In the genomic region with DNA sequence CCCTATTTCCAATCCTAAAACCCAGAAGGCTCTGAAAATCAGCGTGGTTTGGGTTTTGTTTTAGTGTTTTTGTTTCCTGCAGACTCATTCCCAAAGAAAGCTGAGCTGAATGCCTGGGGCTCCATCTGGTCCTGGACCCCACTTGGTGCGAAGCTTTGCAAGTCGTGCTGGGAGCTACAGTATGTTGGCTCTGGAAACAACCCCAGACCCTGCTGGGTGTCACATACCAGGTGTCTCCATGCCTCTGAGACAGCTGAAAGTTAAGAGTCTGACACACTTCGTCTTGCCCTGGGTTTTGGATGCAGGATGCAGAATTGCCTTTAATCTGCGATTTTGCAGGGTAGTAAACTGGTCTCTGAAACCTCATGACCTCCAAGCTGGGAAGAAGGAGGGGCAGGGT, we compare ENCODE assay signal across 16 mouse cellular contexts. TPM values are rescaled to one million over a fixed set of nuclear protein-coding genes. Genes with fewer than 3 reads are reported as not detected.
DNase-seq lines count a peak whose midpoint lies in the region; ATAC-seq and TF ChIP-seq lines count a peak whose summit lies in the region.
"Had no signal": no experiment of that assay in that cellular context is flagged by ENCODE, and none has a peak within 500 bp of the region (broad histone marks: within the 10 kb centered on the region; RNA-seq: fewer than 3 reads in every experiment).

No protein-coding gene starts in this region.

- H3K4me3 ChIP-seq in midbrain, embryonic 14.5 days (replicated peaks; ENCODE audit: low read depth, low read length): no peak overlapping the region
- no peak overlapping the region for H3K4me3 ChIP-seq in midbrain, embryonic 13.5 days (replicated peaks)
- H3K4me3 ChIP-seq in forebrain, embryonic 12.5 days (replicated peaks): no peak overlapping the region
- no peak overlapping the region for H3K4me3 ChIP-seq in limb, embryonic 12.5 days (replicated peaks)
- H3K4me3 ChIP-seq in left cerebral cortex, adult 2 months: no peak overlapping the region
- H3K4me3 ChIP-seq: embryonic facial prominence, embryonic 15.5 days; megakaryocyte, embryonic 14.5 days; myocyte; stomach, embryonic 15.5 days had no signal

- H3K9ac ChIP-seq in midbrain, embryonic 14.5 days (replicated peaks; ENCODE audit: low read length): no peak overlapping the region
- no peak overlapping the region for H3K9ac ChIP-seq in midbrain, embryonic 13.5 days (replicated peaks)
- no peak overlapping the region for H3K9ac ChIP-seq in forebrain, embryonic 12.5 days
- no peak overlapping the region for H3K9ac ChIP-seq in limb, embryonic 12.5 days (replicated peaks)
- H3K9ac ChIP-seq: embryonic facial prominence, embryonic 15.5 days; stomach, embryonic 15.5 days had no signal

- intact Hi-C loops in left cerebral cortex, adult 2 months (cut with DNase I): no loop called here

- no peaks in the 10 kb centered on the region for H3K27me3 ChIP-seq in midbrain, embryonic 14.5 days (ENCODE audit: control insufficient read depth, insufficient read depth, low read length)
- no peaks in the 10 kb centered on the region for H3K27me3 ChIP-seq in midbrain, embryonic 13.5 days
- peaks cover 12% of the 10 kb centered on the region; the same call in 1 of the 2 replicates for H3K27me3 ChIP-seq in forebrain, embryonic 12.5 days
- no peaks in the 10 kb centered on the region for H3K27me3 ChIP-seq in limb, embryonic 12.5 days
- H3K27me3 ChIP-seq: embryonic facial prominence, embryonic 15.5 days; stomach, embryonic 15.5 days had no signal

- 42% methylated on average over 5 of the region's 5 CpGs for WGBS in midbrain, embryonic 14.5 days
- 43% methylated on average over 5 of the region's 5 CpGs for WGBS in midbrain, embryonic 13.5 days
- WGBS in forebrain, embryonic 12.5 days: 42% methylated on average over 5 of the region's 5 CpGs
- 12% methylated on average over 5 of the region's 5 CpGs for WGBS in limb, embryonic 12.5 days

- no peak for DNase-seq in midbrain, embryonic 14.5 days
- peak; percentile 73 for DNase-seq in cerebellum, adult 8-10 months
- DNase-seq in urinary bladder, postnatal 10 days (ENCODE audit: low spot score): no peak
- no peak for DNase-seq in heart, adult 18-20 months
- no peak for DNase-seq in left cerebral cortex, adult 2 months (ENCODE audit: extremely low spot score in 1 of 2, low spot score in 2 of 2)
- DNase-seq: heart, postnatal 36 days; layer of hippocampus, adult 9-11 months; lung, adult 2 months had no signal

- H3K9me3 ChIP-seq in midbrain, embryonic 14.5 days (ENCODE audit: control insufficient read depth, low read length): no peaks in the 10 kb centered on the region
- no peaks in the 10 kb centered on the region for H3K9me3 ChIP-seq in midbrain, embryonic 13.5 days
- H3K9me3 ChIP-seq in forebrain, embryonic 12.5 days: no peaks in the 10 kb centered on the region
- H3K9me3 ChIP-seq in limb, embryonic 12.5 days: no peaks in the 10 kb centered on the region
- H3K9me3 ChIP-seq: embryonic facial prominence, embryonic 15.5 days; stomach, embryonic 15.5 days had no signal

- H3K4me1 ChIP-seq in midbrain, embryonic 14.5 days (ENCODE audit: control insufficient read depth, insufficient read depth, low read length): 0 out of 2 replicates have a peak, but pooled peaks cover 8% of the 10 kb centered on the region
- peaks cover 22% of the 10 kb centered on the region for H3K4me1 ChIP-seq in midbrain, embryonic 13.5 days (replicated peaks)
- H3K4me1 ChIP-seq in forebrain, embryonic 12.5 days: peaks cover 12% of the 10 kb centered on the region
- H3K4me1 ChIP-seq in limb, embryonic 12.5 days (replicated peaks): peaks cover 24% of the 10 kb centered on the region
- H3K4me1 ChIP-seq: stomach, embryonic 15.5 days had no signal

- H3K36me3 ChIP-seq in midbrain, embryonic 14.5 days (ENCODE audit: control insufficient read depth, insufficient read depth, low read length): no peaks in the 10 kb centered on the region
- H3K36me3 ChIP-seq in midbrain, embryonic 13.5 days: no peaks in the 10 kb centered on the region
- no peaks in the 10 kb centered on the region for H3K36me3 ChIP-seq in forebrain, embryonic 12.5 days (replicated peaks)
- H3K36me3 ChIP-seq in limb, embryonic 12.5 days: no peaks in the 10 kb centered on the region
- H3K36me3 ChIP-seq: embryonic facial prominence, embryonic 15.5 days; stomach, embryonic 15.5 days had no signal

- TF ChIP-seq CTCF in left cerebral cortex, adult 2 months (IDR thresholded peaks at IDR 0.05): no peak

- H3K27ac ChIP-seq in midbrain, embryonic 14.5 days (replicated peaks; ENCODE audit: low read depth, low read length): 0 out of 2 replicates have a peak overlapping the region, but pooled peaks have one; percentile 13
- no peak overlapping the region for H3K27ac ChIP-seq in midbrain, embryonic 13.5 days
- H3K27ac ChIP-seq in forebrain, embryonic 12.5 days: 0 out of 2 replicates have a peak overlapping the region, but pooled peaks have one; percentile 46
- H3K27ac ChIP-seq in limb, embryonic 12.5 days: peak overlapping the region; percentile 73
- no peak overlapping the region for H3K27ac ChIP-seq in left cerebral cortex, adult 2 months
- H3K27ac ChIP-seq: stomach, embryonic 15.5 days had no signal

- no peak overlapping the region for H3K4me2 ChIP-seq in midbrain, embryonic 14.5 days (ENCODE audit: low read length)
- H3K4me2 ChIP-seq in midbrain, embryonic 13.5 days (replicated peaks): no peak overlapping the region
- no peak overlapping the region for H3K4me2 ChIP-seq in forebrain, embryonic 12.5 days
- H3K4me2 ChIP-seq in limb, embryonic 12.5 days: no peak overlapping the region
- H3K4me2 ChIP-seq: embryonic facial prominence, embryonic 15.5 days; stomach, embryonic 15.5 days had no signal

- no peak for ATAC-seq in midbrain, embryonic 14.5 days (ENCODE audit: low FRiP score, low TSS enrichment)
- ATAC-seq in midbrain, embryonic 13.5 days: no peak
- ATAC-seq in forebrain, embryonic 12.5 days (ENCODE audit: low FRiP score): no peak
- no peak for ATAC-seq in limb, embryonic 12.5 days (ENCODE audit: insufficient number of reproducible peaks, insufficient read depth, low FRiP score, low TSS enrichment, low read depth)
- ATAC-seq: CD4-positive, CD25-positive, alpha-beta regulatory T cell, adult 4 months had no signal

RNA-seq across cellular contexts. Expression of a gene that starts 23.2 kb away (rescaled TPM):
- polyA plus RNA-seq in midbrain, embryonic 14.5 days (2014; fragmentation: Nextera tagmentation; extraction: Ambion mirVana): 1.5 and 2.6 TPM in 2 replicates
- 1.00 and 1.1 TPM in 2 replicates for polyA plus RNA-seq in midbrain, embryonic 13.5 days (2015; fragmentation: Nextera tagmentation; extraction: Ambion mirVana)
- 0.51 and 0.73 TPM in 2 replicates for polyA plus RNA-seq in forebrain, embryonic 12.5 days (2016; fragmentation: Nextera tagmentation; extraction: Ambion mirVana)
- polyA plus RNA-seq in limb, embryonic 12.5 days (2016; fragmentation: Nextera tagmentation; extraction: Ambion mirVana): 18.3 and 20.6 TPM in 2 replicates
- total RNA-seq in heart, adult 18-20 months (2021): not detected
- 1 to 10 TPM in 1 of 2 experiments, under 1 TPM in 1; 0.97 to 1.1 TPM for total RNA-seq in left cerebral cortex, adult 2 months (2021)
- total RNA-seq: heart, postnatal 36 days had no signal

RNA-seq across cellular contexts. Expression of a gene that starts 49.3 kb away (rescaled TPM):
- polyA plus RNA-seq in midbrain, embryonic 14.5 days (2014; fragmentation: Nextera tagmentation; extraction: Ambion mirVana): 16.3 and 16.8 TPM in 2 replicates
- polyA plus RNA-seq in midbrain, embryonic 13.5 days (2015; fragmentation: Nextera tagmentation; extraction: Ambion mirVana): 17.9 and 18.7 TPM in 2 replicates
- polyA plus RNA-seq in forebrain, embryonic 12.5 days (2016; fragmentation: Nextera tagmentation; extraction: Ambion mirVana): 16.1 and 17.3 TPM in 2 replicates
- polyA plus RNA-seq in limb, embryonic 12.5 days (2016; fragmentation: Nextera tagmentation; extraction: Ambion mirVana): 19.3 and 19.7 TPM in 2 replicates
- 10 to 100 TPM; 32.3 to 35.1 TPM for total RNA-seq in heart, adult 18-20 months (2021)
- total RNA-seq in left cerebral cortex, adult 2 months (2021): 10 to 100 TPM; 22.8 to 23.3 TPM

Comparison
In these comparisons a context has a peak if more than half of its experiments do, and no peak if none do; other contexts are left out.
1. H3K27ac ChIP-seq: peak in midbrain, embryonic 14.5 days (single experiment), forebrain, embryonic 12.5 days (single experiment) and limb, embryonic 12.5 days (single experiment); none in midbrain, embryonic 13.5 days (single experiment) and left cerebral cortex, adult 2 months (single experiment).